Mouse (Mus musculus): ENCODE measurements at regions not wholly inside any gene's neighbourhood (a gene's known extent, or its start where the extent isn't known, plus 50 kb on each side); places are given as distances from the start of the nearest gene placed in this dataset.

DNA sequence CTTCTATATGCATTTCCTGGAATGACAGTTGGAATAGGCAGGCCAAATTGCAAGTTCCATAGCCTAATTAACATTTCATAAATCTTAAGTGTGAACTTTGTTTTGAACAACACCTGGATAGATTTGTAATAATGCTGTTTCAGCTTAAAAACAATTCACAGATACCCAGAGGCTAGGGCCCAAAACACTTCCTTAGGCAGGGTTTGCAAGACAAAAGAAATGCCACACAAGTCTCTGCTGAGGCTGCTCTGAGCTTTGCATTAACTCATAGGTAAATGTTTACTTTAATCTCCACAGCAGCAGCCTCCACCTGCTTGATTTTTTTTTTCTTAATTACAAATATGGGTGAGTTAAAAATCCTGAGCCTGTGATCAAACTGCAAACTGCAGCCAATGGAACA is 118.4 kb downstream of the Gnat3 start:
- Histone ChIP-seq H3K27me3 (ENCODE audit: insufficient read depth, low read length) (no peaks in the 10 kb centered on the region), H3K36me3 (ENCODE audit: insufficient read depth, low read length) (no peaks in the 10 kb centered on the region), H3K4me3 (replicated peaks; ENCODE audit: low read length) (no peak overlapping the region), H3K4me1 (replicated peaks; ENCODE audit: low read depth, low read length) (peaks cover 20% of the 10 kb centered on the region), H3K9me3 (ENCODE audit: low read length) (peaks cover 64% of the 10 kb centered on the region)
- TF ChIP-seq CTCF (conservative IDR thresholded peaks at IDR 0.05; ENCODE audit: low read length), result no peak
- TF ChIP-seq NANOG (IDR thresholded peaks at IDR 0.05; ENCODE audit: borderline replicate concordance, low read length), result no peak
- TF ChIP-seq POU5F1 (IDR thresholded peaks at IDR 0.05; ENCODE audit: borderline replicate concordance, low read length), result no peak

DNA sequence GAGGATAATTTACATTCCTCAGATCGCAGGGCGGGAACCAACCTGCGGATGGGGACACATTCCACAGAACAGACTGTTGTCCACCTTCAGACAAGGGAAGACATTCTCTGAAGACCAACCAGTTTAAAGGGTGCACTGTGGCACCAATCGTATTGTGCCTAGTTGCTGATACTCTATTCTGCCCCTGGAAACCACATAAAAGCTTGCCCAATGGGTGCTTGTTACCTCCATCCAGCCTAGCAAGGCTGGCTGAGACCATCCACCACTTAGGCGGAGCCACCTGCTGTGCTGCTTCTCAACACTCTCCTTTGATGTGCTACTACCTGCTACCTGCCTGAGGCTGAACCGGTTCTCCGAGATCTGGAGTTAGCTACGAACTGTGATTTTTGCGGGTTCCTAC is 119.9 kb downstream of the Gnat3 start:
- peaks cover 51% of the 10 kb centered on the region for H3K9me3 ChIP-seq (ENCODE audit: low read length)
- no peaks in the 10 kb centered on the region for H3K36me3 ChIP-seq (ENCODE audit: insufficient read depth, low read length)
- H3K27me3 ChIP-seq (ENCODE audit: insufficient read depth, low read length), result no peaks in the 10 kb centered on the region
- TF ChIP-seq POU5F1 (IDR thresholded peaks at IDR 0.05; ENCODE audit: borderline replicate concordance, low read length), result no peak
- 0 out of 2 replicates have a peak, but pooled peaks have one; percentile 16 for TF ChIP-seq NANOG (IDR thresholded peaks at IDR 0.05; ENCODE audit: borderline replicate concordance, low read length)
- peaks cover 30% of the 10 kb centered on the region for H3K4me1 ChIP-seq (replicated peaks; ENCODE audit: low read depth, low read length)
- peak overlapping the region; percentile 17 for H3K4me3 ChIP-seq (replicated peaks; ENCODE audit: low read length)

DNA sequence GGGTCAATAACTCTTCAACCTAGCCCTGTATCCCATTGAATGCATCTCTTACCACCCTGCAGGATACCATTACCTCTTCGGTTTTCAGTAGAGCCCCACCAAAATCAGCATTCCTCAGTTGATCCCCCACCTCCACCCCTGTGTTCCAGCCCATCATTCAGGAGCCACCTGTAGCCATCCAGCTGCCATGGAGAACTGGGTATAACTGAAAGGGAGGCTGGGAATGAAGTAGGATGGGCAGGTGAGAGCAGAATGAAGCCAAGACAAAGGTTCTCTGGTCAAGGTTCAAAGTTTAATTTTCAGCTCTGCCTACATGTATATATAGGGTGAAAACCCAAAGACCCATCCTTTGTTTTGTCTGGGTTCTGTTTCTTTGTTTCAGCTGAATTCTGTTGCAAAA is 121.4 kb downstream of the Gnat3 start:
- no peaks in the 10 kb centered on the region for H3K36me3 ChIP-seq (ENCODE audit: insufficient read depth, low read length)

DNA sequence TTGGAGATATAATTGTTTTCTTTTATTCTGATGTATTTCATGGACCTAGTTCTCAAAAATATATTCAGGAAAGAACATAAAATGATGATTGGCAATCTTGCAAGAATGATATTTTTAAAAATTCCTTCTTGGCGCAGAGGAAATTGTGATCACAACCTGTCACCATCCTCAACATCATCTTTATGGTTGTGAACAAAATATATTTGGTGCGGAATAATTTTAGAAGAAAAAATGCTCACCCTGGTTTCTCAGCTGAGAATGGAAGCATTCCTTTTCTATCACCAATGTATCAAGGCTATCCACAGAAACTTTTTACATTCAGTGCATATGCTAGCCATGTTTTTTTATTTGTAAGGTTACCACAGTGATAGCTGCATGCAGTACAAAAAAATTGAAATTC is 123.1 kb downstream of the Gnat3 start:
- Histone ChIP-seq H3K4me3 (replicated peaks; ENCODE audit: low read length) (no peak overlapping the region), H3K27me3 (ENCODE audit: insufficient read depth, low read length) (no peaks in the 10 kb centered on the region), H3K9me3 (ENCODE audit: low read length) (peaks cover 19% of the 10 kb centered on the region), H3K36me3 (ENCODE audit: insufficient read depth, low read length) (no peaks in the 10 kb centered on the region), H3K4me1 (replicated peaks; ENCODE audit: low read depth, low read length) (peaks cover 51% of the 10 kb centered on the region)
- TF ChIP-seq NANOG (IDR thresholded peaks at IDR 0.05; ENCODE audit: borderline replicate concordance, low read length) (no peak), POU5F1 (IDR thresholded peaks at IDR 0.05; ENCODE audit: borderline replicate concordance, low read length) (no peak), CTCF (conservative IDR thresholded peaks at IDR 0.05; ENCODE audit: low read length) (no peak)

More for the DNA sequence above, 121.4 kb downstream of the Gnat3 start:
- TF ChIP-seq POU5F1 (IDR thresholded peaks at IDR 0.05; ENCODE audit: borderline replicate concordance, low read length) (no peak), CTCF (conservative IDR thresholded peaks at IDR 0.05; ENCODE audit: low read length) (no peak), NANOG (IDR thresholded peaks at IDR 0.05; ENCODE audit: borderline replicate concordance, low read length) (no peak; the same call in 1 of the 2 replicates)
- Histone ChIP-seq H3K9me3 (ENCODE audit: low read length) (peaks cover 36% of the 10 kb centered on the region), H3K4me1 (replicated peaks; ENCODE audit: low read depth, low read length) (peaks cover 37% of the 10 kb centered on the region), H3K4me3 (replicated peaks; ENCODE audit: low read length) (no peak overlapping the region), H3K27me3 (ENCODE audit: insufficient read depth, low read length) (no peaks in the 10 kb centered on the region)

DNA sequence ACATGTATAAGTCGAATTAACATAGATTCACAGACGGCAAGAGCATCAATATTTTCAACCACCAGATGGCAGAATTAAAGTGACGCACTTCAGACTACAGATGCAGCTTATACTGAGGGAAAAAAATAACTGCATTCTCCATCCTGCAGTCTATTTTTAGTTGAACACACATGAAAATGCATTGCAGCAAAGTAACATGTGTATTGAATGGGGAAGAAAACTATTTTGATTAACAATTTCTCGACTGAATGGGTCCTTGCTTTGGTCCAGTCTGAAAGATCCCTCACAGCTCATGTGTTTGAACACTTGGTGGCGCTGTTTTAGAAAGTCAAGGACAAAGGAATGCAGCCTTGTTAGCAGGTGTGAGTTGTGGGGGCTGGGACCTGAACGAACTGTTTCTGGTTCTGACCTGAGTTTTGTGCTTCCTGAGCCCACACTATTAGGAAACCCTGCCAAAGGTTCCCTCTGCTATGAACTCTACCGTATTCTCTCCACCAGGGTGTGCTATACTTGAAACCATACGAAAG is 125.6 kb downstream of the Gnat3 start:
- H3K36me3 ChIP-seq (ENCODE audit: insufficient read depth, low read length), result no peaks in the 10 kb centered on the region
- H3K27me3 ChIP-seq (ENCODE audit: insufficient read depth, low read length), result no peaks in the 10 kb centered on the region
- H3K4me3 ChIP-seq (replicated peaks; ENCODE audit: low read length), result no peak overlapping the region
- H3K9me3 ChIP-seq (ENCODE audit: low read length), result no peaks in the 10 kb centered on the region; the same call in 1 of the 2 replicates
- H3K4me1 ChIP-seq (replicated peaks; ENCODE audit: low read depth, low read length), result peaks cover 46% of the 10 kb centered on the region
- TF ChIP-seq CTCF (conservative IDR thresholded peaks at IDR 0.05; ENCODE audit: low read length) (peak; percentile 66), NANOG (IDR thresholded peaks at IDR 0.05; ENCODE audit: borderline replicate concordance, low read length) (no peak)

DNA sequence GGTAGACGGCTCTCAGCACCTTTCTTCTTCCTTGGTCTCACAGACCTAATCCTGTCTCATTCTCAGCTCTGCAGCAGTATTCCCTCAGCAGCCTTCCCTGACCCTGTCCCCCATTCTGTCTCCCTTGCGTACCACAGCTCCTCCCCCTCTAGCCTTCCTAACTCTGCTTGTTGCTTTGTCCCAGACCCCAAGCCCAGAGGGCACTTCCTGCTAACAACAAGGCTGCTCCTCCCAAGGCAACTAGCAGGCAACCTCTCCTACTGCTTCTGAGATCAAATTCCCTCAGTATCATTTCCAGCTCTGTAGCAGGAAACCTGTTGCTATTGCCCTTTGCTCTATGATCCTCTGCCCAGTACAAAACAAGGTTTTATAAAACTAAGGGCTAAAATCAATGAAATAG is 127.6 kb downstream of the Gnat3 start:
- Histone ChIP-seq H3K36me3 (ENCODE audit: insufficient read depth, low read length) (no peaks in the 10 kb centered on the region), H3K9me3 (ENCODE audit: low read length) (no peaks in the 10 kb centered on the region; the same call in 1 of the 2 replicates)
- no peak for TF ChIP-seq CTCF (conservative IDR thresholded peaks at IDR 0.05; ENCODE audit: low read length)
- no peak for TF ChIP-seq NANOG (IDR thresholded peaks at IDR 0.05; ENCODE audit: borderline replicate concordance, low read length)
- no peak for TF ChIP-seq POU5F1 (IDR thresholded peaks at IDR 0.05; ENCODE audit: borderline replicate concordance, low read length)

DNA sequence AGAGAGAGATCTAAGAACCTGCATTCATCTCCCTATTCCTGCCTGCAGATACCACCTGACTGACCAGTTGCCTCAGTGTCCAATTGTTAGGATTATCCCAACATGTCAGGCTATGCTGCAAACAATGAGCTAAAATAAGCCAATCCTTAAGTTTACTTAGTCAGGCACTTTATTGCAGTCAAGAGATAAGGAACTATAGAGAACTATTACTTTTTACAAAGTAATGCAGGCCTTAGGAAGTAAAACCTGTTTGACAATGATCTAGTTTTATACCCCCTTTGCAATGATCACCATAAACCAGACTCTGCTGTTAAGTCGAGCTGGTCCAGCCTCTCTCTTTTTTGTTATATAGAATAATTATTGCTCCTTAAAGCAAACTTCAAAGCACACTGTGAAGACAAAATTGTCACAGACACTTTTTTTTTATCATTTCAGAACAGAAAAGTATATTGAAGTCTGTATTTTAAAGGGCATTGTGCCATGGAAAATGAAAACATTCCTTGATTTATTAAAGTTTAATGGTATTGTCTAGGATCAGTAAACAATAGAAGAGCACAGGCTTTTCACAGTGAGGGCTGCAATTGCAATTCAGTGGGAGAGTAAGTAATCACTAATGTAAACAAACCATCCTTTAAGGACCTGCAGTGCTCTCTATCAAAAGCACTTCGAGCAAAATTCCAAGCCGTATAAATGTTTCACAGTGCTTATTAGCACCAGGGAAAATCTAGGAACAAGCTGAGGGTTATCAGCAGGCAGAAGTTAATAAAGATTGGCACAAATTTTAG is 152.7 kb downstream of the Gnat3 start:
- H3K36me3 ChIP-seq (ENCODE audit: insufficient read depth, low read length), result no peaks in the 10 kb centered on the region
- no peak overlapping the region for H3K4me3 ChIP-seq (replicated peaks; ENCODE audit: low read length)
- TF ChIP-seq POU5F1 (IDR thresholded peaks at IDR 0.05; ENCODE audit: borderline replicate concordance, low read length) (no peak), CTCF (conservative IDR thresholded peaks at IDR 0.05; ENCODE audit: low read length) (no peak), NANOG (IDR thresholded peaks at IDR 0.05; ENCODE audit: borderline replicate concordance, low read length) (no peak)
- H3K9me3 ChIP-seq (ENCODE audit: low read length), result peaks cover 5% of the 10 kb centered on the region
- H3K4me1 ChIP-seq (replicated peaks; ENCODE audit: low read depth, low read length), result no peaks in the 10 kb centered on the region
- H3K27me3 ChIP-seq (ENCODE audit: insufficient read depth, low read length), result no peaks in the 10 kb centered on the region

More for the DNA sequence above, 127.6 kb downstream of the Gnat3 start:
- Histone ChIP-seq H3K27me3 (ENCODE audit: insufficient read depth, low read length) (no peaks in the 10 kb centered on the region), H3K4me1 (replicated peaks; ENCODE audit: low read depth, low read length) (peaks cover 33% of the 10 kb centered on the region), H3K4me3 (replicated peaks; ENCODE audit: low read length) (peak overlapping the region; percentile 37; the same call in 1 of the 2 replicates)

DNA sequence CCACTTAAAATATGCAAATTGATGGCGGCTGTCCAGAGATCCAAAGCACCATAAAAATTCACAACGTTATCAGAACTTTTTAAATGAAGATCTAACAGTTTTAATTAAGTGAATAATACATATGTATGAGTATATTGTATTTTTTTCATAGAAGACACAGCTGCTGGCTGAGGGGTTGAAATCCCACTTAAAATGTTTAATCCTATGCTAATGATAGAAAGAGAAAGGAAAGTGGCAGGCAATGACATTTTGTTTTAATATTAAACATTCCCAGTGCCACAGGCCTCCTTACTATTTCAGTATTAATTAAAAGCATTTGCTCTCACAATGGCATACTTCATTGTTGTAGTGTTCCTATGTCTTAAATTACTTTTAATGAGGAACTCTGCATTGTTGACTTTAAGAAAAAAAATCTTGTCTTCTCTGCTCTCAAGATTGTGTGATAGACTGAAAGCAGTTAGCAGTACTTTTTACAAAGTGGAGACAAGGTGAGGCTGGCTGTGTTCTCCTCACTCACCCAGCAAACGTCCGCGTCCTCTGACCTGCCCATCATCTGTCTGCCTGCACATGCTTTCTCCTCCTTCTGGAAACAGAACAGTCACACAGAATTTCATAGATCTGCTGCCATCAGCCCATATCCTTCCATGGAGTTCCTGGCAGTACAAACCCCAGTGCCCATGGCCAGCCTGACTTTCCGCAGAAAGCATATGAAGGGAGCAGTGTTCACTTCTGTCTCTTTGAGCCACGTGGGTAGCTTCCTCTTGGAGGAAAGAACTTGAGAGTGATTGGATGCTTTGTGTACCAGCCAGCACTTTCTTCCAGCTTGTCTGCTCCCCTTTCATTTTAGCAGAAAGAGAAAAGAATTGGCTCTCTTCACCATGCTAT is 173.7 kb downstream of the Gnat3 start:
- TF ChIP-seq NANOG (IDR thresholded peaks at IDR 0.05; ENCODE audit: borderline replicate concordance, low read length) (no peak), CTCF (conservative IDR thresholded peaks at IDR 0.05; ENCODE audit: low read length) (no peak), POU5F1 (IDR thresholded peaks at IDR 0.05; ENCODE audit: borderline replicate concordance, low read length) (no peak)
- Histone ChIP-seq H3K9me3 (ENCODE audit: low read length) (peaks cover 25% of the 10 kb centered on the region), H3K4me1 (replicated peaks; ENCODE audit: low read depth, low read length) (no peaks in the 10 kb centered on the region)

More for the DNA sequence above, 173.7 kb downstream of the Gnat3 start:
- no peak overlapping the region for H3K4me3 ChIP-seq (replicated peaks; ENCODE audit: low read length)
- H3K36me3 ChIP-seq (ENCODE audit: insufficient read depth, low read length), result no peaks in the 10 kb centered on the region
- no peaks in the 10 kb centered on the region for H3K27me3 ChIP-seq (ENCODE audit: insufficient read depth, low read length)
